Mouse (Mus musculus) E14TG2a.4 (cell line): Measurements from ENCODE around the gene Sohlh1.

Experiments used
- H3K27me3 ChIP-seq: 2 replicates; pipeline ENCODE4 v1.6.1; 2014; ENCODE audit warnings: low read length, control low read depth; ENCODE audit not compliant: insufficient read depth
- H3K36me3 ChIP-seq: 2 replicates; pipeline ENCODE4 v1.6.1; 2014; ENCODE audit warnings: low read length, control low read depth; ENCODE audit not compliant: insufficient read depth
- H3K4me1 ChIP-seq: replicated peaks from 2 replicates; pipeline ENCODE4 v1.6.1; 2014; ENCODE audit warnings: low read depth, low read length, control low read depth
- H3K4me3 ChIP-seq: replicated peaks from 2 replicates; pipeline ENCODE4 v1.5.1; 2014; ENCODE audit warnings: mild to moderate bottlenecking, low read length
- H3K9me3 ChIP-seq: 2 replicates; pipeline ENCODE4 v1.6.1; 2014; ENCODE audit warnings: low read length, control low read depth
- CTCF ChIP-seq: conservative IDR thresholded peaks from 2 replicates; pipeline ENCODE4 v1.5.1; 2014; ENCODE audit warnings: low read length
- NANOG ChIP-seq: IDR thresholded peaks from 2 replicates; pipeline ENCODE4 v1.6.1; 2014; ENCODE audit warnings: borderline replicate concordance, low read length, mixed read lengths
- POU5F1 ChIP-seq: IDR thresholded peaks from 2 replicates; pipeline ENCODE4 v1.6.1; 2014; ENCODE audit warnings: low read length, borderline replicate concordance

Gene Sohlh1

GRCm38 (mm10) chr2:25847226-25847625 lies at the start of gene Sohlh1:
Sohlh1 (minus strand) TSS chr2:25847248.
- Histone ChIP-seq H3K4me1 (peaks cover 9% of the 10 kb centered on the region), H3K4me3 (no peak within 1 kb of the TSS), H3K36me3 (no peaks in the 10 kb centered on the region), H3K9me3 (no peaks in the 10 kb centered on the region), H3K27me3 (peaks cover 29% of the 10 kb centered on the region)
- no peak for TF ChIP-seq NANOG
- no peak for TF ChIP-seq POU5F1
- no peak for TF ChIP-seq CTCF

DNA sequence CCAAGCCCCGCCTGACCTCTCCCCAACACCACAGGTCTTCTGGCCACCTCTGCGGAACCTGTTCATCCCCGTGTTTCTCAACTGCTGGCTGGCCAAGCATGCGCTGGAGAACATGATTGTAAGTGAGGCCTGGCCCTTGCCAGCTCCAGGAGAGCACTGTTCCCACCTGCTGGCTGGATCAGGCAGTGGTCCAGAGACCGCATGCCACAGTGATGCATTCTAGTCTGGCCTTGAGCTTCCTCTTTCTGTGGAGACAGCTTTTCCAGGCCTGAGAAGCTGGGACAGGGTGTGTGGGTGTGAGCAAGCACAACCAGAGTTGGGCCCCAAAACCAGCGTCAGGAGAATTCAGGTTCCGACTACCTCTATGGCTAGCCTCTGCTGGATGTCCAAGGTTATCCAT lies 45.4 kb upstream of the Sohlh1 start:
- H3K4me1 ChIP-seq, result no peaks in the 10 kb centered on the region
- H3K36me3 ChIP-seq, result no peaks in the 10 kb centered on the region
- no peak overlapping the region for H3K4me3 ChIP-seq
- H3K9me3 ChIP-seq, result no peaks in the 10 kb centered on the region
- H3K27me3 ChIP-seq, result no peaks in the 10 kb centered on the region
- no peak for TF ChIP-seq POU5F1
- no peak for TF ChIP-seq CTCF
- TF ChIP-seq NANOG, result no peak

GRCm38 (mm10) chr2:25888144-25888543 lies 41.1 kb upstream of the Sohlh1 start:
- no peak overlapping the region for H3K4me3 ChIP-seq
- no peaks in the 10 kb centered on the region for H3K36me3 ChIP-seq
- H3K4me1 ChIP-seq, result no peaks in the 10 kb centered on the region
- no peaks in the 10 kb centered on the region for H3K9me3 ChIP-seq
- no peaks in the 10 kb centered on the region for H3K27me3 ChIP-seq
- TF ChIP-seq CTCF (no peak), NANOG (no peak), POU5F1 (no peak)

DNA sequence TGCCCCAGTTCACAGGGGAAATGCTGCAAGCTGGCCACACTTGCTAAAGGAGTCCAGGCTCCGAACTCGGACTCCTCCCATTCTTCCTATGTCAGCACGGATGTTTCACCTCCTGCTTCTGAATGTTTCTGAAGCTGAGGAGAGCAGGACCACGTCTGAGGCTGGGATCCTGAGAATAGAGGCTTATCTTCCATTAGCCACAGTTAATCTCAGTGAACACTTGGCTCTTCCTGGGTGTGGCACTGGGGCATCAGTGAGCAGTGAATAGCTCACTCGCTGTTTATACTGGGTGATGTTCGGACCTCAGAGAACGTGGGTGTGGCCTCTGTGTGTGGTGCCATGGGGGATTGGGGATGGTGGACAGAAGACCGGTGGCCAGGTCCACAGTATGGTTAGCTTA lies 40.2 kb upstream of the Sohlh1 start:
- H3K4me1 ChIP-seq, result 0 out of 2 replicates have a peak, but pooled peaks cover 5% of the 10 kb centered on the region

DNA sequence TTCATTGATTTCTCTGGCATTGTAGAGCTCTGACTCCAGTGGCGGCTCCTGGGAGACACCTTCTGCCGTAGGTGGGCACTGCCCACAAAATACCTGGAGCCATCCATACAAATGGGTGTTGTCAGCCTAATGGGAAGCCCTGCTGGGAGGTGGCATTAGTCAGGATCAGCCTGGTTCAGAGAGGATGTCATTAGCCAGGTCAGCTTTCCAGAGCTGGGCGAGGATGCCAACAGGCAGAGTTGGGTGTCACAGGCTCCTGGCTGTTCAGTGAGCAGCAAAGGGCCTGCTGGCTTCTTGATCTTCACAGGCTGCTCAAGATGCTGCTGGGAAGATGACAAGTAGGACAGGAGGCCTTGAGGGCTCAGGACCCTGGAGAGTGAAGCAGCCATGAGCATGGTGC lies 37.7 kb upstream of the Sohlh1 start:
- Histone ChIP-seq H3K36me3 (no peaks in the 10 kb centered on the region), H3K4me1 (0 out of 2 replicates have a peak, but pooled peaks cover 7% of the 10 kb centered on the region), H3K4me3 (no peak overlapping the region), H3K9me3 (no peaks in the 10 kb centered on the region), H3K27me3 (peaks cover 9% of the 10 kb centered on the region)
- TF ChIP-seq POU5F1, result no peak
- no peak for TF ChIP-seq CTCF
- TF ChIP-seq NANOG, result no peak

More for the DNA sequence above, 40.2 kb upstream of the Sohlh1 start:
- Histone ChIP-seq H3K9me3 (no peaks in the 10 kb centered on the region), H3K36me3 (no peaks in the 10 kb centered on the region), H3K4me3 (no peak overlapping the region), H3K27me3 (no peaks in the 10 kb centered on the region)
- TF ChIP-seq NANOG (no peak), CTCF (no peak), POU5F1 (no peak)

- Histone ChIP-seq H3K9me3 (no peaks in the 10 kb centered on the region), H3K36me3 (no peaks in the 10 kb centered on the region), H3K4me3 (no peak overlapping the region), H3K4me1 (peaks cover 15% of the 10 kb centered on the region), H3K27me3 (peaks cover 33% of the 10 kb centered on the region)
- TF ChIP-seq NANOG (no peak), CTCF (no peak), POU5F1 (no peak)
These were observed 35.2 kb upstream of the Sohlh1 start for GRCm38 (mm10) chr2:25882276-25882675.

- Histone ChIP-seq H3K27me3 (peaks cover 64% of the 10 kb centered on the region), H3K36me3 (no peaks in the 10 kb centered on the region), H3K4me1 (peaks cover 17% of the 10 kb centered on the region), H3K4me3 (no peak overlapping the region), H3K9me3 (no peaks in the 10 kb centered on the region)
- no peak for TF ChIP-seq POU5F1
- no peak for TF ChIP-seq CTCF
- TF ChIP-seq NANOG, result no peak
These were observed 32.0 kb upstream of the Sohlh1 start for GRCm38 (mm10) chr2:25879061-25879460.

DNA sequence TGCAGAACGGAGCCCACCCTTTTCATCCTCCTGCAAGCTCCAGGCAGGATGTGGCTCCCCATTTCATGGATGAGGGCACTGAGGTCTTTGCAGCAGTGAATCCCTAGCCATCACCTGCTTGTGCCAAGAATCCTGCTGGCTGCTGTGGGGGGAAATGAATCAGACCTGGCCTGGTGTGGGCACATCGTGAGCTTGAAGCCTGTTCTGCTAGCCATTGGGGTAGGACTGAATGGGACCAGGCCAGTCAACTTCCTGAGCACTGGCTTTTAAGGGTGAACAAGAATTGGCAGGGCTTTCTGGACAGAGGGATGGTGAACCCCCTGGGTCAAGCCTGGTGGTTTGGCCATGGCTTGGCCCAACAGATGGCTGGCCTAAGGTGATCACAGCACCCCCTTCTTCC lies 31.5 kb upstream of the Sohlh1 start:
- H3K4me1 ChIP-seq, result peaks cover 17% of the 10 kb centered on the region
- TF ChIP-seq CTCF, result no peak
- TF ChIP-seq POU5F1, result no peak
- no peak for TF ChIP-seq NANOG

GRCm38 (mm10) chr2:25877736-25878268 lies 30.8 kb upstream of the Sohlh1 start:
- peaks cover 17% of the 10 kb centered on the region for H3K4me1 ChIP-seq
- H3K9me3 ChIP-seq, result no peaks in the 10 kb centered on the region
- H3K27me3 ChIP-seq, result peaks cover 66% of the 10 kb centered on the region
- H3K4me3 ChIP-seq, result peak overlapping the region; percentile 80
- no peaks in the 10 kb centered on the region for H3K36me3 ChIP-seq
- no peak for TF ChIP-seq CTCF
- no peak for TF ChIP-seq NANOG
- no peak for TF ChIP-seq POU5F1

More for the DNA sequence above, 31.5 kb upstream of the Sohlh1 start:
- Histone ChIP-seq H3K36me3 (no peaks in the 10 kb centered on the region), H3K27me3 (peaks cover 66% of the 10 kb centered on the region), H3K9me3 (no peaks in the 10 kb centered on the region), H3K4me3 (no peak overlapping the region; the same call in 1 of the 2 replicates)
